Mouse (Mus musculus): ENCODE measurements around the gene Rarg.

Rarg gene

DNA sequence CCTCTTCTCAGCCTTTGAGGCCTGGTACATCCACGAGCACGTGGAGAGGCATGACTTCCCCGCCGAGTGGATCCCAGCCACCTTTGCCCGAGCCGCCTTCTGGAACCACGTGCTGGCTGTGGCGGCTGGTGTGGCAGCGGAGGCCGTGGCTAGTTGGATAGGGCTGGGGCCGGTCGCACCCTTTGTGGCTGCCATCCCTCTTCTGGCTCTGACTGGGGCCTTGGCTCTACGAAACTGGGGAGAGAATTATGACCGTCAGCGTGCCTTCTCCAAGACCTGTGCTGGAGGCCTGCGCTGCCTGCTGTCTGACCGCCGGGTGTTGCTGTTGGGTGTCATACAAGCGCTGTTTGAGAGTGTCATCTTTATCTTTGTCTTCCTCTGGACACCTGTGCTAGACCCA lies 23.3 kb upstream of the Rarg start:
- TF ChIP-seq POU5F1 (IDR thresholded peaks at IDR 0.05; ENCODE audit: borderline replicate concordance, low read length), result no peak
- TF ChIP-seq NANOG (IDR thresholded peaks at IDR 0.05; ENCODE audit: borderline replicate concordance, low read length), result no peak
- TF ChIP-seq CTCF (conservative IDR thresholded peaks at IDR 0.05; ENCODE audit: low read length), result no peak
- Histone ChIP-seq H3K9me3 (ENCODE audit: low read length) (no peaks in the 10 kb centered on the region), H3K4me3 (replicated peaks; ENCODE audit: low read length) (peak overlapping the region; percentile 93), H3K36me3 (ENCODE audit: insufficient read depth, low read length) (peaks cover 51% of the 10 kb centered on the region), H3K4me1 (replicated peaks; ENCODE audit: low read depth, low read length) (peaks cover 64% of the 10 kb centered on the region), H3K27me3 (ENCODE audit: insufficient read depth, low read length) (no peaks in the 10 kb centered on the region)

DNA sequence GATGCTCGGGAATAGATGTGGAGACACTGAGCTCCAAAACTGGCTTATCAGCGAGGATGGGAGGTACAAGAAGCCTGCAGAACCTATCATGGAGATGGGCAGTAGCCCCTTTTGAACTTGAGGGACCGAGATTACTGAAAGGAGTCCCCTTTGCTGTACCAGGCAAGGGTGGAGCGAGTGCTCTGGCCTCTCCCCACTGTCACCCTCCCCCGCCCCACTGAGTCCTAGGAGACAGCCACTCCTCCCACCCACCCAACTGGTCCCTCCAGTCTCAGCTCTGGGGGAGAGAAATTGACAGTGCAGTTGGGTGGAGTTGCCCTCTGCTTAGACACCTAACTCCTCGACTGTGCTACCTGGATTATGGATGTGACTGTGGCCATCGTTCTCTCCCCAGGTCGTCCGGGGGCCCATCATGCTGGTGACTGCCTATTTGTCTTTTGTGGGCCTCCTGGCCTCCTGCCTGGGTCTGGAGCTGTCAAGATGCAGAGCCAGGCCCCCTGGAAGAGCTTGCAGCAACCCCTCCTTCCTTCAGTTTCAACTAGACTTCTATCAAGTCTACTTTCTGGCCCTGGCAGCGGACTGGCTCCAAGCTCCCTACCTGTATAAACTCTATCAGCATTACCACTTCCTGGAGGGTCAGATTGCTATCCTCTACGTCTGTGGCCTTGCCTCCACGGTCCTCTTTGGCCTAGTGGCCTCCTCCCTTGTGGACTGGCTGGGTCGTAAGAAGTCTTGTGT lies 22.6 kb upstream of the Rarg start:
- Histone ChIP-seq H3K9me3 (ENCODE audit: low read length) (no peaks in the 10 kb centered on the region), H3K27me3 (ENCODE audit: insufficient read depth, low read length) (no peaks in the 10 kb centered on the region), H3K36me3 (ENCODE audit: insufficient read depth, low read length) (peaks cover 48% of the 10 kb centered on the region), H3K4me1 (replicated peaks; ENCODE audit: low read depth, low read length) (peaks cover 61% of the 10 kb centered on the region), H3K4me3 (replicated peaks; ENCODE audit: low read length) (peak overlapping the region; percentile 93)
- TF ChIP-seq CTCF (conservative IDR thresholded peaks at IDR 0.05; ENCODE audit: low read length) (no peak), NANOG (IDR thresholded peaks at IDR 0.05; ENCODE audit: borderline replicate concordance, low read length) (no peak), POU5F1 (IDR thresholded peaks at IDR 0.05; ENCODE audit: borderline replicate concordance, low read length) (no peak)

- peaks cover 59% of the 10 kb centered on the region for H3K4me1 ChIP-seq (replicated peaks; ENCODE audit: low read depth, low read length)
- H3K36me3 ChIP-seq (ENCODE audit: insufficient read depth, low read length), result peaks cover 41% of the 10 kb centered on the region
- no peaks in the 10 kb centered on the region for H3K9me3 ChIP-seq (ENCODE audit: low read length)
- no peaks in the 10 kb centered on the region for H3K27me3 ChIP-seq (ENCODE audit: insufficient read depth, low read length)
- TF ChIP-seq POU5F1 (IDR thresholded peaks at IDR 0.05; ENCODE audit: borderline replicate concordance, low read length) (no peak), NANOG (IDR thresholded peaks at IDR 0.05; ENCODE audit: borderline replicate concordance, low read length) (no peak), CTCF (conservative IDR thresholded peaks at IDR 0.05; ENCODE audit: low read length) (no peak)
- H3K4me3 ChIP-seq (replicated peaks; ENCODE audit: low read length), result peak within 1 kb of the TSS; percentile 93
Observed at GRCm38 (mm10) chr15:102279092-102279782, 21.9 kb upstream of the Rarg start, which contains the start of gene Mfsd5. Mfsd5 (plus strand) TSS chr15:102279454.

- peaks cover 37% of the 10 kb centered on the region for H3K36me3 ChIP-seq (ENCODE audit: insufficient read depth, low read length)
- H3K4me3 ChIP-seq (replicated peaks; ENCODE audit: low read length), result peak overlapping the region; percentile 93
- no peaks in the 10 kb centered on the region for H3K27me3 ChIP-seq (ENCODE audit: insufficient read depth, low read length)
- TF ChIP-seq CTCF (conservative IDR thresholded peaks at IDR 0.05; ENCODE audit: low read length) (no peak), NANOG (IDR thresholded peaks at IDR 0.05; ENCODE audit: borderline replicate concordance, low read length) (no peak), POU5F1 (IDR thresholded peaks at IDR 0.05; ENCODE audit: borderline replicate concordance, low read length) (no peak)
- peaks cover 59% of the 10 kb centered on the region for H3K4me1 ChIP-seq (replicated peaks; ENCODE audit: low read depth, low read length)
- H3K9me3 ChIP-seq (ENCODE audit: low read length), result no peaks in the 10 kb centered on the region
Observed at GRCm38 (mm10) chr15:102278726-102279091, 21.4 kb upstream of the Rarg start.

DNA sequence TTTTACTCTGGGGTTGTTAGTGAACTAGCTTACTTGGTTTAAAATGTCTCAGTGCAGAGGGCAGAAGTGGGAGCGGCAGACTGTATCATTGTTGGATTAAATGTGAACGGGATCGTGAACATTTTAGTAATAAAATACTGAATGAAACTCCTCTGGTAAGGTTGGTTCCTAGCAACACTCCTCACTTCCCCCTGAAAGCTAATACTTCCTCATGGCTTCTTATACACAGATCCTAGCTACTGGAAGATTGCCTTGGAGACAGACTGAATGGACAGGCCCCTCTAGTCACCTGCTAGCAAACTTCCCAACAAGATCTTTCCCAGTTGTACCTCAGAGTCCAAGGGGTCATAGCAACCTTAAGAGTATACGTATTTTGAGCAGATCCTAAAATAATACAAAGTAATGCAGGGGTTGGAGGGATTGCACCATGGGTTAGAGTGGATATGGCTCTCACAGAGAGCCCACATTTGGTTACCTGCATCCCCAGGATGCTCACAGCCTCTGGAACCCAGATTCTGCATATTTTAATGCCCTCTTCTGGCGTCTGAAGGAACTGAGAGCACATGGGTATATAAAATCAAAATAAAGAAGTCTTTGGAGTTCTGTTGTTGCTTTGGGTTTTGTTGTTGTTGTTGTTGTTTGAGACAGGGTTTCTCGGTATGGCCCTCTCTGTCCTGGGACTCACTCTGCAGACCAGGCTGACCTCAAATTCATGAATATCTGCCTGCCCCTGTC lies 16.8 kb upstream of the Rarg start:
- TF ChIP-seq CTCF (conservative IDR thresholded peaks at IDR 0.05; ENCODE audit: low read length) (peak; percentile 64), POU5F1 (IDR thresholded peaks at IDR 0.05; ENCODE audit: borderline replicate concordance, low read length) (no peak)
- Histone ChIP-seq H3K9me3 (ENCODE audit: low read length) (no peaks in the 10 kb centered on the region), H3K4me3 (replicated peaks; ENCODE audit: low read length) (no peak overlapping the region), H3K27me3 (ENCODE audit: insufficient read depth, low read length) (no peaks in the 10 kb centered on the region), H3K36me3 (ENCODE audit: insufficient read depth, low read length) (peaks cover 13% of the 10 kb centered on the region), H3K4me1 (replicated peaks; ENCODE audit: low read depth, low read length) (peaks cover 60% of the 10 kb centered on the region)

- H3K36me3 ChIP-seq (ENCODE audit: insufficient read depth, low read length), result peaks cover 13% of the 10 kb centered on the region
- no peaks in the 10 kb centered on the region for H3K27me3 ChIP-seq (ENCODE audit: insufficient read depth, low read length)
- peaks cover 47% of the 10 kb centered on the region for H3K4me1 ChIP-seq (replicated peaks; ENCODE audit: low read depth, low read length)
- H3K9me3 ChIP-seq (ENCODE audit: low read length), result no peaks in the 10 kb centered on the region
- H3K4me3 ChIP-seq (replicated peaks; ENCODE audit: low read length), result peak overlapping the region; percentile 82
- TF ChIP-seq CTCF (conservative IDR thresholded peaks at IDR 0.05; ENCODE audit: low read length) (no peak), NANOG (IDR thresholded peaks at IDR 0.05; ENCODE audit: borderline replicate concordance, low read length) (no peak), POU5F1 (IDR thresholded peaks at IDR 0.05; ENCODE audit: borderline replicate concordance, low read length) (no peak)
Observed at GRCm38 (mm10) chr15:102271441-102271840, 14.1 kb upstream of the Rarg start.

GRCm38 (mm10) chr15:102270274-102270960 lies 13.1 kb upstream of the Rarg start, which contains the start of gene Gm9918:
Gm9918 (plus strand) TSS chr15:102270563.
- Histone ChIP-seq H3K9me3 (ENCODE audit: low read length) (no peaks in the 10 kb centered on the region), H3K4me1 (replicated peaks; ENCODE audit: low read depth, low read length) (peaks cover 53% of the 10 kb centered on the region), H3K4me3 (replicated peaks; ENCODE audit: low read length) (peak within 1 kb of the TSS; percentile 82), H3K27me3 (ENCODE audit: insufficient read depth, low read length) (no peaks in the 10 kb centered on the region), H3K36me3 (ENCODE audit: insufficient read depth, low read length) (peaks cover 13% of the 10 kb centered on the region)
- TF ChIP-seq POU5F1 (IDR thresholded peaks at IDR 0.05; ENCODE audit: borderline replicate concordance, low read length) (no peak), CTCF (conservative IDR thresholded peaks at IDR 0.05; ENCODE audit: low read length) (no peak), NANOG (IDR thresholded peaks at IDR 0.05; ENCODE audit: borderline replicate concordance, low read length) (no peak)

- no peaks in the 10 kb centered on the region for H3K36me3 ChIP-seq (ENCODE audit: insufficient read depth, low read length)
- no peaks in the 10 kb centered on the region for H3K9me3 ChIP-seq (ENCODE audit: low read length)
- TF ChIP-seq NANOG (IDR thresholded peaks at IDR 0.05; ENCODE audit: borderline replicate concordance, low read length), result no peak
- TF ChIP-seq CTCF (conservative IDR thresholded peaks at IDR 0.05; ENCODE audit: low read length), result peak; percentile 30
- no peak for TF ChIP-seq POU5F1 (IDR thresholded peaks at IDR 0.05; ENCODE audit: borderline replicate concordance, low read length)
- H3K27me3 ChIP-seq (ENCODE audit: insufficient read depth, low read length), result peaks cover 12% of the 10 kb centered on the region
- 0 out of 2 replicates have a peak overlapping the region, but pooled peaks have one; percentile 20 for H3K4me3 ChIP-seq (replicated peaks; ENCODE audit: low read length)
- H3K4me1 ChIP-seq (replicated peaks; ENCODE audit: low read depth, low read length), result peaks cover 47% of the 10 kb centered on the region
Observed at GRCm38 (mm10) chr15:102265548-102265947, 8.2 kb upstream of the Rarg start.

Data from E14TG2a.4 (cell line).